Mouse (Mus musculus) CH12.LX (cell line): Measurements from ENCODE around the gene Rab12. TPM values are rescaled to one million over a fixed set of nuclear protein-coding genes. Genes with fewer than 3 reads are reported as not detected.

Experiments used
- DNase-seq: peaks from one replicate; pipeline ENCODE4 v3.0.0-alpha.2; 2013; ENCODE audit errors: extremely low read depth
- H3K27ac ChIP-seq: 2 replicates; pipeline ENCODE4 v1.5.1; 2012; ENCODE audit warnings: low read depth, mild to moderate bottlenecking, control low read depth, moderate library complexity; ENCODE audit not compliant: insufficient read depth
- H3K27me3 ChIP-seq: replicated peaks from 2 replicates; pipeline ENCODE3; 2012; ENCODE audit warnings: inconsistent platforms
- H3K36me3 ChIP-seq, 2 experiments: replicated peaks in 1 of 2; 2 replicates each; pipeline versions ENCODE3 to v1.6.1; 2012; ENCODE audit warnings: inconsistent platforms in 1 of 2, low read length in 1 of 2, mild to moderate bottlenecking in 1 of 2, mixed read lengths in 1 of 2, moderate library complexity in 1 of 2; ENCODE audit not compliant: control insufficient read depth in 1 of 2, insufficient read depth in 1 of 2
- H3K4me1 ChIP-seq, 2 experiments: 2 replicates each; pipeline ENCODE4 v1.6.1; 2012; ENCODE audit warnings: inconsistent platforms in 1 of 2, moderate library complexity in 1 of 2; ENCODE audit not compliant: insufficient read depth in 2 of 2, control insufficient read depth in 1 of 2
- H3K4me2 ChIP-seq: 2 replicates; pipeline ENCODE4 v1.6.1; 2012; ENCODE audit warnings: low read depth, mild to moderate bottlenecking, control low read depth; ENCODE audit not compliant: poor library complexity, insufficient read depth, severe bottlenecking
- H3K4me3 ChIP-seq, 3 experiments: fragments of 150-350 bp in 1 of 3; sonication (generic) in 1 of 3; replicated peaks in 1 of 3; 2 replicates each; pipeline versions ENCODE3 to v1.5.1; 2011 to 2012; ENCODE audit warnings: low read depth in 2 of 3, low read length in 2 of 3, mild to moderate bottlenecking in 2 of 3, moderate library complexity in 2 of 3, control low read depth in 1 of 3, improper control_type of control experiment in 1 of 3, inconsistent platforms in 1 of 3, mixed read lengths in 1 of 3; ENCODE audit not compliant: poor library complexity in 1 of 3
- H3K79me2 ChIP-seq: replicated peaks from 2 replicates; pipeline ENCODE4 v1.6.1; 2012; ENCODE audit warnings: mild to moderate bottlenecking, moderate library complexity; ENCODE audit not compliant: control insufficient read depth, poor library complexity, insufficient read depth, severe bottlenecking; ENCODE audit errors: extremely low read depth
- H3K9ac ChIP-seq: 2 replicates; pipeline ENCODE4 v1.6.1; 2012; ENCODE audit warnings: low read depth, mild to moderate bottlenecking, control low read depth, moderate library complexity; ENCODE audit not compliant: insufficient read depth
- H3K9me3 ChIP-seq: replicated peaks from 2 replicates; pipeline ENCODE3; 2012; ENCODE audit warnings: low read length, inconsistent platforms, mixed read lengths
- CHD2 ChIP-seq: IDR thresholded peaks from 2 replicates; pipeline ENCODE4 v1.6.1; 2011; ENCODE audit warnings: low read length, improper control_type of control experiment
- CTCF ChIP-seq, 2 experiments: IDR thresholded peaks in 1 of 2; conservative IDR thresholded peaks in 1 of 2; 2 replicates each; pipeline ENCODE4 v1.5.1; 2011 to 2012; ENCODE audit warnings: low read depth in 2 of 2, low read length in 2 of 2, improper control_type of control experiment in 1 of 2, inconsistent platforms in 1 of 2, mild to moderate bottlenecking in 1 of 2, moderate library complexity in 1 of 2
- E2F4 ChIP-seq: IDR thresholded peaks from 2 replicates; pipeline ENCODE4 v1.6.1; 2011; ENCODE audit warnings: low read depth, low read length, improper control_type of control experiment; ENCODE audit not compliant: insufficient replicate concordance
- GABPA ChIP-seq: IDR thresholded peaks from 2 replicates; pipeline ENCODE4 v1.6.1; 2012; ENCODE audit warnings: low read depth, low read length, improper control_type of control experiment, inconsistent platforms; ENCODE audit not compliant: insufficient replicate concordance
- HCFC1 ChIP-seq: IDR thresholded peaks from 2 replicates; pipeline ENCODE4 v1.6.1; 2012; ENCODE audit warnings: low read depth, mild to moderate bottlenecking, inconsistent platforms, low read length, improper control_type of control experiment
- JUND ChIP-seq: conservative IDR thresholded peaks from 2 replicates; pipeline ENCODE4 v1.6.1; 2011; ENCODE audit warnings: low read depth, low read length, improper control_type of control experiment
- KAT2A ChIP-seq: IDR thresholded peaks from 2 replicates; pipeline ENCODE4 v1.6.1; 2012; ENCODE audit warnings: low read length, improper control_type of control experiment, inconsistent platforms; ENCODE audit not compliant: insufficient replicate concordance
- MAX ChIP-seq: IDR thresholded peaks from 2 replicates; pipeline ENCODE4 v1.6.1; 2011; ENCODE audit warnings: low read length, improper control_type of control experiment
- MXI1 ChIP-seq: IDR thresholded peaks from 2 replicates; pipeline ENCODE4 v1.6.1; 2011; ENCODE audit warnings: mild to moderate bottlenecking, low read depth, low read length, improper control_type of control experiment
- MYC ChIP-seq: IDR thresholded peaks from 2 replicates; pipeline ENCODE4 v1.6.1; 2011; ENCODE audit warnings: low read depth, mild to moderate bottlenecking, improper control_type of control experiment, low read length
- NRF1 ChIP-seq: IDR thresholded peaks from 2 replicates; pipeline ENCODE4 v1.6.1; 2014; ENCODE audit warnings: low read depth, mild to moderate bottlenecking, inconsistent platforms, low read length, improper control_type of control experiment, moderate library complexity
- PAX5 ChIP-seq: IDR thresholded peaks from 2 replicates; pipeline ENCODE4 v1.6.1; 2012; ENCODE audit warnings: low read length, inconsistent platforms, mixed read lengths
- POLR2A ChIP-seq: IDR thresholded peaks from 2 replicates; pipeline ENCODE4 v1.6.1; 2011; ENCODE audit warnings: low read depth, mild to moderate bottlenecking, improper control_type of control experiment, low read length
- RAD21 ChIP-seq: IDR thresholded peaks from 2 replicates; pipeline ENCODE4 v1.6.1; 2011; ENCODE audit warnings: low read depth, mild to moderate bottlenecking, low read length, improper control_type of control experiment, moderate library complexity
- SIN3A ChIP-seq: IDR thresholded peaks from 2 replicates; pipeline ENCODE4 v1.6.1; 2012; ENCODE audit warnings: low read length, improper control_type of control experiment, inconsistent platforms
- UBTF ChIP-seq: IDR thresholded peaks from 2 replicates; pipeline ENCODE4 v1.6.1; 2012; ENCODE audit warnings: low read depth, mild to moderate bottlenecking, inconsistent platforms, low read length, improper control_type of control experiment, moderate library complexity
- USF2 ChIP-seq: conservative IDR thresholded peaks from 2 replicates; pipeline ENCODE4 v1.6.1; 2011; ENCODE audit warnings: low read depth, low read length, improper control_type of control experiment
- ZC3H11A ChIP-seq: IDR thresholded peaks from 2 replicates; pipeline ENCODE4 v1.6.1; 2012; ENCODE audit warnings: low read depth, mild to moderate bottlenecking, inconsistent platforms, low read length, improper control_type of control experiment
- ZNF384 ChIP-seq: IDR thresholded peaks from 2 replicates; pipeline ENCODE4 v1.6.1; 2012; ENCODE audit warnings: low read depth, low read length, improper control_type of control experiment, inconsistent platforms
- dilution Hi-C: fragments of 300-500 bp; cut with MboI; formaldehyde crosslinking; loops from 2 replicates; pipeline ENCODE4 v1.14.3; 2020; ENCODE audit warnings: low sequenced_read_pairs; ENCODE audit not compliant: extremely low pct_unique_long_range_greater_than_20kb, extremely low pct_ligation_motif_present
- in situ Hi-C: fragments of 300-500 bp; cut with MboI; formaldehyde crosslinking; loops from 3 replicates; pipeline ENCODE4 v1.14.3; 2019; ENCODE audit warnings: low sequenced_read_pairs, low pct_ligation_motif_present, low pct_unique_long_range_greater_than_20kb, mixed read lengths
- polyA plus RNA-seq: library from polyadenylated mRNA; unstranded; fragments of >175 nt; gene quantifications from 2 replicates; pipeline ENCODE4 v1.2.1, GENCODE M21; 2012; ENCODE audit warnings: low read depth; ENCODE audit not compliant: insufficient read length
- total RNA-seq, 2 experiments: library from RNA; depleted of rRNA; stranded (reverse); fragments of 300-350 nt in 1 of 2; fragments of >200 nt in 1 of 2; gene quantifications; 2 replicates each; pipeline ENCODE4 v1.2.3; 2012 to 2014

Rab12 gene
- total and polyA plus RNA-seq, 3 experiments = 8.4 to 17.1 (median 13.5) TPM

DNA sequence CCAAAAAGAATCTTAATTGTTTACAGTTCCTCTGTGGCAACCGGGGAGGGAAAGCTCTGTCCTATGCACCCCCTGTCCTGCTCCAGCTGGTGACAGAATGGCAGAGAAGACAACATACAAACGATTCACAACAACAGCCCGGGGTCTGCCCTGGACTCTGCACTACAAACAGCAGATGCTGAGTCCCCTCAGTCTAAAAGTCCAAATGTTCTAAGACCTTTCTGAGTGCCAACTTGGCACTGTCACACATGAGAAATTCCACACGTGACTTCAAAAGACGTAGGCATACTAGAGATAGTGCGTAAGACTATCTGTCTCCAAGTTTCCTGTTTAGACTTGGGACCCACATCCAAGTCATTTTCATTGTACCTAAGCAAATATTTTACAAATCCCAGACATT, 16.7 kb downstream of the Rab12 start:
- Histone ChIP-seq H3K9ac (no peak overlapping the region), H3K4me1 (peaks cover 0 to 2% of the 10 kb centered on the region in 2 experiments; a peak in 1 of 4 replicates), H3K79me2 (no peaks in the 10 kb centered on the region), H3K4me3 (no peak overlapping the region), H3K27me3 (no peaks in the 10 kb centered on the region), H3K36me3 (peaks cover 49 to 89% of the 10 kb centered on the region in 2 experiments), H3K9me3 (no peaks in the 10 kb centered on the region), H3K4me2 (no peak overlapping the region), H3K27ac (no peak overlapping the region)
- dilution Hi-C loops = no loop called here
- TF ChIP-seq MYC (no peak), UBTF (no peak), MXI1 (no peak), CHD2 (no peak), ZC3H11A (no peak), POLR2A (no peak), CTCF (conservative IDR thresholded peaks at IDR 0.05 in 1 of 2, IDR thresholded peaks at IDR 0.05 in 1 of 2; ENCODE audit: low read depth in 2 of 2, low read length in 2 of 2) (no peak), MAX (no peak)
- DNase-seq = no peak
- in situ Hi-C loops = no loop called here

DNA sequence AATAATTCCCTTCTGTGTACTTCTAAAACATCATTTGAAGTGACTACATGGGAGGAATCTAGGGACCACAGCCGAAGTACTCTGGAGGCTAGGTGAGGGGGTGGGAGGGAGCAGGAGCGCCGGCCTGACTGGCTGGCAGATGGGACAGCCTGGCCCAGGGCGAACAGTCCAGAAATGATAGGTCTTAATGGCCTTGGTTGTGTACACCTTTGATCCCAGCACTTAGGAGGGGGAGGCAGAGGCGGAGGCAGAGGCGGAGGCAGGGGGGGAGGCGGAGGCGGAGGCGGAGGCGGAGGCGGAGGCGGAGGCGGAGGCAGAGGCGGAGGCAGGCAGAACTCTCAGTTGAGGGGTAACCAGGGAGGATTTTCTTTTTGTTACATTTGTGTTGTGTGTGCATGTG, 20.9 kb downstream of the Rab12 start:
- Histone ChIP-seq H3K36me3 (peaks cover 61 to 92% of the 10 kb centered on the region in 2 experiments), H3K27me3 (no peaks in the 10 kb centered on the region), H3K4me3 (no peak overlapping the region), H3K9me3 (no peaks in the 10 kb centered on the region), H3K4me1 (no peaks in the 10 kb centered on the region), H3K9ac (no peak overlapping the region), H3K79me2 (no peaks in the 10 kb centered on the region), H3K4me2 (no peak overlapping the region), H3K27ac (no peak overlapping the region)
- TF ChIP-seq RAD21 (no peak), PAX5 (no peak), GABPA (no peak), ZNF384 (no peak), CHD2 (no peak), SIN3A (no peak), HCFC1 (no peak)
- in situ Hi-C loops (no loop called here), dilution Hi-C loops (no loop called here)
- no peak for DNase-seq

DNA sequence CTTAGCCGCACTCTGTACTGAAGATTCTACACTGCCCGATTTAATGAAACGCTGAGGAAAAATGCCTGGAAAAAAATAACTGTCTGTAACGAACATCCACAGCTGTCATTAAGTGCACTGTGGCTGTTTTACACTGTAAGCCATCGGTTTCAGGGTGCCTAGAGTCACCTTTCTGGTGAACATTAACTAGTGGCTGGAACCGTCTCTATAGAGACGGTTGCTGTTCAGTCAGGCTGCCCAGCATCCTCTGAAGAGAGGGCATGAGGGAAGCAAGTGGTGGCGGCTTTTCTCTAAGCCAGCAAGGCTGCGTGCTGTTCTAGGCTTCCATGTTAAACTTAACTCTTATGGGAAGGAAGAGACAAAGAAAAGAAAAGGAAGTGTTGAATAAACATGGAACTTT, 22.9 kb downstream of the Rab12 start:
- no peak for DNase-seq
- Histone ChIP-seq H3K79me2 (no peaks in the 10 kb centered on the region), H3K9ac (no peak overlapping the region), H3K27me3 (no peaks in the 10 kb centered on the region), H3K4me1 (no peaks in the 10 kb centered on the region), H3K9me3 (no peaks in the 10 kb centered on the region), H3K4me3 (no peak overlapping the region)
- dilution Hi-C loops = no loop called here
- in situ Hi-C loops = no loop called here
- TF ChIP-seq JUND (no peak), NRF1 (no peak), KAT2A (no peak), E2F4 (no peak), ZC3H11A (no peak), MYC (no peak), POLR2A (no peak), USF2 (no peak)
- TF ChIP-seq, all 38 proteins: peak for 0
- Histone ChIP-seq H3K36me3 (peaks cover 55 to 79% of the 10 kb centered on the region in 2 experiments), H3K4me2 (no peak overlapping the region), H3K27ac (no peak overlapping the region)
